Mouse (Mus musculus) liver, embryonic 14.5 days (tissue): ENCODE data around the gene Scnn1a.

Source experiments
- CTCF ChIP-seq: IDR thresholded peaks from 2 replicates; pipeline ENCODE4 v1.5.1; 2016; ENCODE audit warnings: antibody characterized with exemption, low read depth, control low read depth
- EP300 ChIP-seq: IDR thresholded peaks from 2 replicates; pipeline ENCODE4 v1.6.1; 2016; ENCODE audit warnings: antibody characterized with exemption, low read depth

DNA sequence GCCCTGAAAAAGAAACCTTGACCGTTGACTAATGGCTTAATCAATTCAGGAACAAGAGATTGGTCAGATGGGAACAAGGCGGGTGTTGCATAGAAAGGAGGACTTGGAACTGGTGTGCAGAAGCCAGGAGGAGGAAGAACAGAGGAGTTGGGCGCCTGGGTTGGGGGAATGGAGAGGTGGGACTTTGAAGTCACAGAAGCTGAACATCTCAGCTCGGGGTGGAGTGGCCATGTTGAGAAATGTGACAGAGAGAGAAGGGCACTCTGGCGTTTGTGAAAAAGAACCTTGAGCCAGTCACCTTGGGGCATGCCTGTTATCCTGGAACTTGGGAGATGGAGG lies 31.6 kb downstream of the Scnn1a start:
- TF ChIP-seq EP300 = no peak
- TF ChIP-seq CTCF = no peak
